Mouse (Mus musculus): ENCODE measurements around the gene Prkn. TPM values are rescaled to one million over a fixed set of nuclear protein-coding genes. Genes with fewer than 3 reads are reported as not detected.

The Prkn gene
- polyA plus RNA-seq, 1 experiment from 2014 or later: 0.64 TPM

GRCm38 (mm10) chr17:11970160-11970559, 1130.0 kb downstream of the Prkn start:
- Histone ChIP-seq H3K27ac (no peak overlapping the region), H3K4me1 (no peaks in the 10 kb centered on the region), H3K36me3 (no peaks in the 10 kb centered on the region), H3K9ac (no peak overlapping the region), H3K9me3 (replicated peaks) (no peaks in the 10 kb centered on the region), H3K4me2 (no peak overlapping the region), H3K27me3 (replicated peaks) (peaks cover 6% of the 10 kb centered on the region), H3K4me3 (no peak overlapping the region)
- 40% methylated on average over 1 of the region's 1 CpGs for WGBS (ENCODE audit: insufficient replicate concordance)
- ATAC-seq: no peak

GRCm38 (mm10) chr17:11972550-11972949, 1132.4 kb downstream of the Prkn start:
- Histone ChIP-seq H3K36me3 (no peaks in the 10 kb centered on the region), H3K27me3 (replicated peaks) (peaks cover 23% of the 10 kb centered on the region), H3K9me3 (replicated peaks) (no peaks in the 10 kb centered on the region), H3K4me1 (no peaks in the 10 kb centered on the region), H3K27ac (no peak overlapping the region), H3K4me3 (no peak overlapping the region), H3K9ac (no peak overlapping the region), H3K4me2 (peak overlapping the region; percentile 24)
- no peak for ATAC-seq
- WGBS (ENCODE audit: insufficient replicate concordance): 13% methylated on average over 9 of the region's 9 CpGs

GRCm38 (mm10) chr17:11972969-11973787, 1133.0 kb downstream of the Prkn start:
- Histone ChIP-seq H3K9ac (no peak overlapping the region), H3K4me3 (no peak overlapping the region), H3K36me3 (no peaks in the 10 kb centered on the region), H3K4me2 (no peak overlapping the region), H3K27ac (no peak overlapping the region), H3K9me3 (replicated peaks) (no peaks in the 10 kb centered on the region), H3K27me3 (replicated peaks) (peaks cover 30% of the 10 kb centered on the region), H3K4me1 (no peaks in the 10 kb centered on the region)
- no peak for ATAC-seq
- WGBS (ENCODE audit: insufficient replicate concordance): 53% methylated on average over 13 of the region's 13 CpGs

GRCm38 (mm10) chr17:11975062-11975607, 1135.0 kb downstream of the Prkn start:
- Histone ChIP-seq H3K9me3 (replicated peaks) (no peaks in the 10 kb centered on the region), H3K4me3 (no peak overlapping the region), H3K4me2 (no peak overlapping the region), H3K4me1 (no peaks in the 10 kb centered on the region), H3K27ac (no peak overlapping the region), H3K9ac (no peak overlapping the region), H3K27me3 (replicated peaks) (peaks cover 35% of the 10 kb centered on the region), H3K36me3 (no peaks in the 10 kb centered on the region)
- 35% methylated on average over 7 of the region's 7 CpGs for WGBS (ENCODE audit: insufficient replicate concordance)
- ATAC-seq: no peak

GRCm38 (mm10) chr17:11978260-11978821, 1138.2 kb downstream of the Prkn start:
- Histone ChIP-seq H3K4me2 (no peak overlapping the region), H3K4me1 (no peaks in the 10 kb centered on the region), H3K9ac (no peak overlapping the region), H3K9me3 (replicated peaks) (no peaks in the 10 kb centered on the region), H3K36me3 (no peaks in the 10 kb centered on the region), H3K27me3 (replicated peaks) (peaks cover 35% of the 10 kb centered on the region), H3K4me3 (no peak overlapping the region), H3K27ac (no peak overlapping the region)
- no peak for ATAC-seq
- 44% methylated on average over 17 of the region's 17 CpGs for WGBS (ENCODE audit: insufficient replicate concordance)

GRCm38 (mm10) chr17:11981666-11982065, 1141.5 kb downstream of the Prkn start:
- no peak for ATAC-seq
- H3K9me3 ChIP-seq (replicated peaks): no peaks in the 10 kb centered on the region
- no peaks in the 10 kb centered on the region for H3K36me3 ChIP-seq
- no peaks in the 10 kb centered on the region for H3K4me1 ChIP-seq
- 61% methylated on average over 9 of the region's 9 CpGs for WGBS (ENCODE audit: insufficient replicate concordance)
- no peak overlapping the region for H3K4me3 ChIP-seq
- H3K27ac ChIP-seq: no peak overlapping the region
- peaks cover 25% of the 10 kb centered on the region for H3K27me3 ChIP-seq (replicated peaks)
- H3K9ac ChIP-seq: no peak overlapping the region
- H3K4me2 ChIP-seq: no peak overlapping the region

GRCm38 (mm10) chr17:11988110-11988837, 1148.1 kb downstream of the Prkn start:
- Histone ChIP-seq H3K36me3 (no peaks in the 10 kb centered on the region), H3K9ac (no peak overlapping the region), H3K27ac (no peak overlapping the region), H3K9me3 (replicated peaks) (no peaks in the 10 kb centered on the region), H3K27me3 (replicated peaks) (peaks cover 22% of the 10 kb centered on the region), H3K4me2 (no peak overlapping the region), H3K4me3 (no peak overlapping the region), H3K4me1 (peaks cover 9% of the 10 kb centered on the region; the same call in 1 of the 2 replicates)
- peak; percentile 52; the same call in 1 of the 2 replicates for ATAC-seq
- 53% methylated on average over 14 of the region's 14 CpGs for WGBS (ENCODE audit: insufficient replicate concordance)

GRCm38 (mm10) chr17:11989296-11989695, 1149.1 kb downstream of the Prkn start:
- Histone ChIP-seq H3K27me3 (replicated peaks) (peaks cover 22% of the 10 kb centered on the region), H3K27ac (no peak overlapping the region), H3K4me3 (no peak overlapping the region), H3K36me3 (no peaks in the 10 kb centered on the region), H3K4me1 (peaks cover 9% of the 10 kb centered on the region; the same call in 1 of the 2 replicates), H3K9me3 (replicated peaks) (no peaks in the 10 kb centered on the region), H3K9ac (no peak overlapping the region), H3K4me2 (no peak overlapping the region)
- WGBS (ENCODE audit: insufficient replicate concordance): 52% methylated on average over 4 of the region's 4 CpGs
- ATAC-seq: no peak

- Histone ChIP-seq H3K4me1 (peaks cover 9% of the 10 kb centered on the region; the same call in 1 of the 2 replicates), H3K9me3 (replicated peaks) (no peaks in the 10 kb centered on the region), H3K27me3 (replicated peaks) (peaks cover 19% of the 10 kb centered on the region), H3K27ac (no peak overlapping the region), H3K4me3 (no peak overlapping the region), H3K9ac (no peak overlapping the region), H3K4me2 (no peak overlapping the region), H3K36me3 (no peaks in the 10 kb centered on the region)
- ATAC-seq: no peak
- 71% methylated on average over 11 of the region's 11 CpGs for WGBS (ENCODE audit: insufficient replicate concordance)
These were observed 1150.4 kb downstream of the Prkn start for GRCm38 (mm10) chr17:11990386-11991087.

GRCm38 (mm10) chr17:11993249-11993648, 1153.1 kb downstream of the Prkn start:
- Histone ChIP-seq H3K4me2 (no peak overlapping the region), H3K4me1 (peaks cover 18% of the 10 kb centered on the region), H3K4me3 (no peak overlapping the region), H3K9ac (no peak overlapping the region), H3K27ac (no peak overlapping the region), H3K9me3 (replicated peaks) (no peaks in the 10 kb centered on the region), H3K36me3 (no peaks in the 10 kb centered on the region), H3K27me3 (replicated peaks) (peaks cover 15% of the 10 kb centered on the region)
- 28% methylated on average over 8 of the region's 8 CpGs for WGBS (ENCODE audit: insufficient replicate concordance)
- no peak for ATAC-seq

- ATAC-seq: no peak
- Histone ChIP-seq H3K9me3 (replicated peaks) (no peaks in the 10 kb centered on the region), H3K4me1 (peaks cover 12% of the 10 kb centered on the region), H3K36me3 (no peaks in the 10 kb centered on the region), H3K9ac (no peak overlapping the region), H3K27ac (no peak overlapping the region), H3K4me3 (no peak overlapping the region), H3K27me3 (replicated peaks) (peaks cover 5% of the 10 kb centered on the region), H3K4me2 (no peak overlapping the region)
- 59% methylated on average over 3 of the region's 3 CpGs for WGBS (ENCODE audit: insufficient replicate concordance)
These were observed 1154.1 kb downstream of the Prkn start for GRCm38 (mm10) chr17:11994252-11994651.

Measured in liver, embryonic 12.5 days (tissue).